Mouse (Mus musculus): Measurements from ENCODE around the gene Tshz2.

GRCm38 (mm10) chr2:169723645-169724462, 91.0 kb downstream of the Tshz2 start:
- TF ChIP-seq CTCF (IDR thresholded peaks at IDR 0.05; ENCODE audit: borderline replicate concordance, insufficient read depth, low read depth, low read length) (no peak), POLR2A (IDR thresholded peaks at IDR 0.05; ENCODE audit: borderline replicate concordance, insufficient read depth, low read length) (no peak)
